ENCODE assay signal across 8 mouse cellular contexts in genomic region chr17:86732024-86732423, GRCm38 (mm10). TPM values are rescaled to one million over a fixed set of nuclear protein-coding genes. Genes with fewer than 3 reads are reported as not detected.
DNase-seq lines count a peak whose midpoint lies in the region; ATAC-seq and TF ChIP-seq lines count a peak whose summit lies in the region.

No protein-coding gene starts in this region.

- peak overlapping the region; percentile 52; the same call in 1 of the 2 replicates for H3K9ac ChIP-seq in embryonic facial prominence, embryonic 13.5 days
- no peak overlapping the region for H3K9ac ChIP-seq in heart, embryonic 14.5 days (ENCODE audit: low read length)
- peak overlapping the region; percentile 53 for H3K9ac ChIP-seq in kidney, embryonic 16.5 days (replicated peaks; ENCODE audit: low read length)
- H3K9ac ChIP-seq in liver, postnatal 0 days (replicated peaks) = no peak overlapping the region

- peak; percentile 83 for DNase-seq in 416B (ENCODE audit: low read depth)
- DNase-seq in liver, postnatal 0 days = peak; percentile 80
- DNase-seq in neural tube, embryonic 10.5 days (ENCODE audit: extremely low spot score, low spot score) = peak; percentile 42
- DNase-seq in thymus, adult 18-20 months = peak; percentile 82 to 86

- no peaks in the 10 kb centered on the region for H3K9me3 ChIP-seq in embryonic facial prominence, embryonic 13.5 days
- H3K9me3 ChIP-seq in heart, embryonic 14.5 days (ENCODE audit: control insufficient read depth, low read length) = no peaks in the 10 kb centered on the region
- no peaks in the 10 kb centered on the region for H3K9me3 ChIP-seq in kidney, embryonic 16.5 days (ENCODE audit: low read length)
- no peaks in the 10 kb centered on the region for H3K9me3 ChIP-seq in liver, postnatal 0 days (ENCODE audit: low read length)

- 7% methylated on average over 11 of the region's 11 CpGs for WGBS in embryonic facial prominence, embryonic 13.5 days
- WGBS in heart, embryonic 14.5 days = 9% methylated on average over 11 of the region's 11 CpGs
- WGBS in kidney, embryonic 16.5 days = 13% methylated on average over 11 of the region's 11 CpGs
- WGBS in liver, postnatal 0 days (ENCODE audit: insufficient replicate concordance) = 9% methylated on average over 11 of the region's 11 CpGs

- H3K4me3 ChIP-seq in embryonic facial prominence, embryonic 13.5 days = no peak overlapping the region
- H3K4me3 ChIP-seq in heart, embryonic 14.5 days (ENCODE audit: control insufficient read depth in 1 of 2, insufficient read depth in 1 of 2, low read depth in 1 of 2, low read length in 2 of 2) = no peak overlapping the region
- no peak overlapping the region for H3K4me3 ChIP-seq in kidney, embryonic 16.5 days (ENCODE audit: low read length)
- no peak overlapping the region for H3K4me3 ChIP-seq in liver, postnatal 0 days (ENCODE audit: low read depth, low read length)

- H3K36me3 ChIP-seq in embryonic facial prominence, embryonic 13.5 days = no peaks in the 10 kb centered on the region
- H3K36me3 ChIP-seq in heart, embryonic 14.5 days (ENCODE audit: control insufficient read depth, insufficient read depth, low read length) = no peaks in the 10 kb centered on the region
- H3K36me3 ChIP-seq in kidney, embryonic 16.5 days (ENCODE audit: insufficient read depth, low read length) = no peaks in the 10 kb centered on the region
- no peaks in the 10 kb centered on the region for H3K36me3 ChIP-seq in liver, postnatal 0 days (replicated peaks; ENCODE audit: insufficient read depth, low read length)

- no peak for TF ChIP-seq EP300 in liver, postnatal 0 days (IDR thresholded peaks at IDR 0.05; ENCODE audit: low read depth)

- no peaks in the 10 kb centered on the region for H3K27me3 ChIP-seq in embryonic facial prominence, embryonic 13.5 days
- no peaks in the 10 kb centered on the region for H3K27me3 ChIP-seq in heart, embryonic 14.5 days (ENCODE audit: control insufficient read depth, insufficient read depth, low read length)
- H3K27me3 ChIP-seq in kidney, embryonic 16.5 days (ENCODE audit: insufficient read depth, low read length) = no peaks in the 10 kb centered on the region
- no peaks in the 10 kb centered on the region for H3K27me3 ChIP-seq in liver, postnatal 0 days (ENCODE audit: insufficient read depth, low read length)

- peak; percentile 99 for ATAC-seq in activated CD4-positive, CD25-positive, alpha-beta regulatory T cell, adult 4 months
- no peak for ATAC-seq in embryonic facial prominence, embryonic 13.5 days (ENCODE audit: insufficient number of reproducible peaks, insufficient read depth, low FRiP score, low TSS enrichment, low read depth)
- 0 out of 2 replicates have a peak, but pooled peaks have one; percentile 61 for ATAC-seq in heart, embryonic 14.5 days (ENCODE audit: insufficient number of reproducible peaks, insufficient read depth, low FRiP score, low read depth)
- ATAC-seq in kidney, embryonic 16.5 days (ENCODE audit: low FRiP score, low TSS enrichment) = peak; percentile 91
- ATAC-seq in liver, postnatal 0 days = peak; percentile 89

- H3K27ac ChIP-seq in embryonic facial prominence, embryonic 13.5 days = 0 out of 2 replicates have a peak overlapping the region, but pooled peaks have one; percentile 48
- peak overlapping the region; percentile 9 to 20; a peak in 1 of 4 replicates for H3K27ac ChIP-seq in heart, embryonic 14.5 days (replicated peaks in 1 of 2; ENCODE audit: control insufficient read depth in 1 of 2, insufficient read depth in 1 of 2, low read depth in 2 of 2, low read length in 2 of 2)
- H3K27ac ChIP-seq in kidney, embryonic 16.5 days (ENCODE audit: low read length) = peak overlapping the region; percentile 49; the same call in 1 of the 2 replicates
- H3K27ac ChIP-seq in liver, postnatal 0 days (ENCODE audit: low read depth) = 0 out of 2 replicates have a peak overlapping the region, but pooled peaks have one; percentile 44

- peak overlapping the region; percentile 40 for H3K4me2 ChIP-seq in embryonic facial prominence, embryonic 13.5 days
- H3K4me2 ChIP-seq in heart, embryonic 14.5 days (ENCODE audit: low read length) = peak overlapping the region; percentile 22
- H3K4me2 ChIP-seq in kidney, embryonic 16.5 days (replicated peaks; ENCODE audit: low read depth, low read length) = peak overlapping the region; percentile 36; the same call in 1 of the 2 replicates
- peak overlapping the region; percentile 53 for H3K4me2 ChIP-seq in liver, postnatal 0 days (ENCODE audit: low read depth, low read length)

- peaks cover 11% of the 10 kb centered on the region for H3K4me1 ChIP-seq in embryonic facial prominence, embryonic 13.5 days
- peaks cover 4% of the 10 kb centered on the region in 2 experiments; a peak in 1 of 4 replicates for H3K4me1 ChIP-seq in heart, embryonic 14.5 days (ENCODE audit: control insufficient read depth in 2 of 2, insufficient read depth in 2 of 2, low read length in 2 of 2)
- peaks cover 9% of the 10 kb centered on the region for H3K4me1 ChIP-seq in kidney, embryonic 16.5 days (ENCODE audit: insufficient read depth, low read length)
- H3K4me1 ChIP-seq in liver, postnatal 0 days (ENCODE audit: insufficient read depth) = peaks cover 9% of the 10 kb centered on the region

- TF ChIP-seq CTCF in liver, postnatal 0 days (IDR thresholded peaks at IDR 0.05; ENCODE audit: low read depth) = no peak

RNA-seq across cellular contexts. Expression of gene Epas1, which starts 21.5 kb away (rescaled TPM):
- 1 to 10 TPM; 2.1 to 3.8 TPM for polyA plus RNA-seq in activated CD4-positive, CD25-positive, alpha-beta regulatory T cell, adult 4 months (2017; shearing (Covaris generic))
- polyA plus RNA-seq in embryonic facial prominence, embryonic 13.5 days (2015; fragmentation: Nextera tagmentation; extraction: Ambion mirVana) = 3.0 and 3.9 TPM in 2 replicates
- polyA plus RNA-seq in heart, embryonic 14.5 days (2014; fragmentation: Nextera tagmentation; extraction: Ambion mirVana) = 13.7 and 15.6 TPM in 2 replicates
- polyA plus RNA-seq in kidney, embryonic 16.5 days (2015; fragmentation: Nextera tagmentation; extraction: Ambion mirVana) = 10.0 and 12.3 TPM in 2 replicates
- 7.5 and 8.2 TPM in 2 replicates for polyA plus RNA-seq in liver, postnatal 0 days (2015; fragmentation: Nextera tagmentation; extraction: Ambion mirVana)

Comparison
In these comparisons a context has a peak if more than half of its experiments do, and no peak if none do; other contexts are left out.
1. H3K9ac ChIP-seq: peak in embryonic facial prominence, embryonic 13.5 days (single experiment) and kidney, embryonic 16.5 days (single experiment); none in heart, embryonic 14.5 days (single experiment) and liver, postnatal 0 days (single experiment).
2. Peak in every context shown above with its lines, with median percentiles within 50 percentile points of each other: DNase-seq, H3K27ac ChIP-seq and H3K4me2 ChIP-seq.